Mouse (Mus musculus) heart, embryonic 13.5 days (tissue): ENCODE measurements around the gene Erp29. TPM values are rescaled to one million over a fixed set of nuclear protein-coding genes. Genes with fewer than 3 reads are reported as not detected.
A peak's percentile ranks its signal among the peaks of the same experiment; 100 is the strongest.

Source experiments
- ATAC-seq: fragments of 200-750 bp; cut with Nextera tagmentation; 2 replicates; pipeline ENCODE4 v1.8.0; 2017; ENCODE audit warnings: moderate TSS enrichment; ENCODE audit not compliant: insufficient number of reproducible peaks, low FRiP score, low TSS enrichment; ENCODE audit errors: extremely low read depth
- H3K27ac ChIP-seq: fragments of 300-500 bp; sonication (generic); replicated peaks from 2 replicates; pipeline ENCODE4 v1.5.1; 2015; ENCODE audit warnings: moderate library complexity, mild to moderate bottlenecking, inconsistent platforms
- H3K27me3 ChIP-seq: fragments of 300-500 bp; sonication (generic); replicated peaks from 2 replicates; pipeline ENCODE4 v1.6.1; 2015; ENCODE audit warnings: mild to moderate bottlenecking, inconsistent platforms
- H3K36me3 ChIP-seq: fragments of 300-500 bp; sonication (generic); 2 replicates; pipeline ENCODE4 v1.6.1; 2015; ENCODE audit warnings: mild to moderate bottlenecking, inconsistent platforms
- H3K4me1 ChIP-seq: fragments of 300-500 bp; sonication (generic); 2 replicates; pipeline ENCODE4 v1.6.1; 2015; ENCODE audit warnings: inconsistent platforms
- H3K4me2 ChIP-seq: fragments of 300-500 bp; sonication (generic); 2 replicates; pipeline ENCODE4 v1.6.1; 2015; ENCODE audit warnings: inconsistent platforms, mild to moderate bottlenecking, moderate library complexity
- H3K4me3 ChIP-seq: fragments of 300-500 bp; sonication (generic); 2 replicates; pipeline ENCODE4 v1.5.1; 2015; ENCODE audit warnings: moderate library complexity, mild to moderate bottlenecking, inconsistent platforms
- H3K9ac ChIP-seq: fragments of 300-500 bp; sonication (generic); 2 replicates; pipeline ENCODE4 v1.6.1; 2015; ENCODE audit warnings: inconsistent platforms, mild to moderate bottlenecking, moderate library complexity
- H3K9me3 ChIP-seq: fragments of 300-500 bp; sonication (generic); 2 replicates; pipeline ENCODE4 v1.6.1; 2016; ENCODE audit warnings: inconsistent platforms
- WGBS: fragments of 180-500 bp; shearing (Covaris S2); methylation state at CpG from one replicate; pipeline ENCODE4 v1.1.7; 2015; ENCODE audit warnings: mixed read lengths; 5-methylcytosine and 5-hydroxymethylcytosine counted together
- polyA plus RNA-seq: library from polyadenylated mRNA; unstranded; fragments of >200 nt; fragmentation: Nextera tagmentation; extraction: Ambion mirVana; gene quantifications from 2 replicates; pipeline ENCODE4 v1.2.1, GENCODE M21; 2015

Gene Erp29
- polyA plus RNA-seq, 1 experiment from 2014 or later = 146 TPM

GRCm38 (mm10) chr5:121448450-121448849 is 3.9 kb downstream of the Erp29 start:
- Histone ChIP-seq H3K9ac (no peak overlapping the region), H3K27me3 (no peaks in the 10 kb centered on the region), H3K36me3 (peaks cover 68% of the 10 kb centered on the region), H3K4me3 (no peak overlapping the region), H3K4me2 (no peak overlapping the region), H3K27ac (no peak overlapping the region), H3K9me3 (no peaks in the 10 kb centered on the region), H3K4me1 (peaks cover 26% of the 10 kb centered on the region)
- ATAC-seq = no peak
- WGBS = 91% methylated on average over 3 of the region's 3 CpGs

GRCm38 (mm10) chr5:121444870-121445269 is 7.4 kb downstream of the Erp29 start:
- no peak overlapping the region for H3K9ac ChIP-seq
- no peak for ATAC-seq
- H3K4me1 ChIP-seq = peaks cover 4% of the 10 kb centered on the region; the same call in 1 of the 2 replicates
- no peak overlapping the region for H3K27ac ChIP-seq
- H3K4me3 ChIP-seq = no peak overlapping the region
- H3K4me2 ChIP-seq = no peak overlapping the region
- H3K36me3 ChIP-seq = peaks cover 98% of the 10 kb centered on the region
- no peaks in the 10 kb centered on the region for H3K9me3 ChIP-seq
- no peaks in the 10 kb centered on the region for H3K27me3 ChIP-seq
- 89% methylated on average over 5 of the region's 5 CpGs for WGBS

- Histone ChIP-seq H3K4me2 (no peak overlapping the region), H3K9ac (no peak overlapping the region), H3K36me3 (peaks cover 98% of the 10 kb centered on the region), H3K27me3 (no peaks in the 10 kb centered on the region), H3K4me3 (no peak overlapping the region), H3K4me1 (no peaks in the 10 kb centered on the region), H3K27ac (no peak overlapping the region), H3K9me3 (no peaks in the 10 kb centered on the region)
- no peak for ATAC-seq
- 88% methylated on average over 3 of the region's 3 CpGs for WGBS
Observed at GRCm38 (mm10) chr5:121443548-121443947, 8.8 kb downstream of the Erp29 start.

- Histone ChIP-seq H3K9ac (no peak overlapping the region), H3K4me2 (no peak overlapping the region), H3K4me3 (no peak overlapping the region), H3K4me1 (no peaks in the 10 kb centered on the region), H3K27ac (no peak overlapping the region), H3K27me3 (no peaks in the 10 kb centered on the region), H3K36me3 (peaks cover 97% of the 10 kb centered on the region), H3K9me3 (no peaks in the 10 kb centered on the region)
- WGBS = 92% methylated on average over 11 of the region's 11 CpGs
- no peak for ATAC-seq
Observed at GRCm38 (mm10) chr5:121438756-121439155, 13.6 kb downstream of the Erp29 start.

- H3K4me1 ChIP-seq = no peaks in the 10 kb centered on the region
- no peak overlapping the region for H3K27ac ChIP-seq
- WGBS = 85% methylated on average over 5 of the region's 5 CpGs
- H3K27me3 ChIP-seq = no peaks in the 10 kb centered on the region
- ATAC-seq = no peak
- H3K9ac ChIP-seq = no peak overlapping the region
- H3K4me3 ChIP-seq = no peak overlapping the region
- peaks cover 97% of the 10 kb centered on the region for H3K36me3 ChIP-seq
- H3K4me2 ChIP-seq = no peak overlapping the region
- no peaks in the 10 kb centered on the region for H3K9me3 ChIP-seq
Observed at GRCm38 (mm10) chr5:121438131-121438530, 14.2 kb downstream of the Erp29 start.

- no peaks in the 10 kb centered on the region for H3K4me1 ChIP-seq
- no peak overlapping the region for H3K27ac ChIP-seq
- H3K9me3 ChIP-seq = no peaks in the 10 kb centered on the region
- no peak overlapping the region for H3K4me3 ChIP-seq
- no peak overlapping the region for H3K4me2 ChIP-seq
- ATAC-seq = no peak
- peaks cover 100% of the 10 kb centered on the region for H3K36me3 ChIP-seq
- no peaks in the 10 kb centered on the region for H3K27me3 ChIP-seq
- no peak overlapping the region for H3K9ac ChIP-seq
- 89% methylated on average over 3 of the region's 3 CpGs for WGBS
Observed at GRCm38 (mm10) chr5:121428954-121429353, 23.4 kb downstream of the Erp29 start.

- no peak overlapping the region for H3K4me2 ChIP-seq
- H3K9ac ChIP-seq = no peak overlapping the region
- H3K4me3 ChIP-seq = no peak overlapping the region
- no peak for ATAC-seq
- no peaks in the 10 kb centered on the region for H3K9me3 ChIP-seq
- H3K36me3 ChIP-seq = peaks cover 99% of the 10 kb centered on the region
- no peak overlapping the region for H3K27ac ChIP-seq
- no peaks in the 10 kb centered on the region for H3K4me1 ChIP-seq
- H3K27me3 ChIP-seq = no peaks in the 10 kb centered on the region
- WGBS = 83% methylated on average over 10 of the region's 10 CpGs
Observed at GRCm38 (mm10) chr5:121423297-121423696, 29.0 kb downstream of the Erp29 start.

GRCm38 (mm10) chr5:121422787-121423186 is 29.5 kb downstream of the Erp29 start:
- no peak overlapping the region for H3K4me3 ChIP-seq
- ATAC-seq = no peak
- H3K27me3 ChIP-seq = no peaks in the 10 kb centered on the region
- H3K27ac ChIP-seq = no peak overlapping the region
- H3K4me2 ChIP-seq = no peak overlapping the region
- peaks cover 99% of the 10 kb centered on the region for H3K36me3 ChIP-seq
- H3K9me3 ChIP-seq = no peaks in the 10 kb centered on the region
- no peaks in the 10 kb centered on the region for H3K4me1 ChIP-seq
- 87% methylated on average over 6 of the region's 6 CpGs for WGBS
- H3K9ac ChIP-seq = no peak overlapping the region

- H3K4me3 ChIP-seq = no peak overlapping the region
- no peaks in the 10 kb centered on the region for H3K4me1 ChIP-seq
- H3K4me2 ChIP-seq = no peak overlapping the region
- H3K36me3 ChIP-seq = peaks cover 99% of the 10 kb centered on the region
- H3K27ac ChIP-seq = no peak overlapping the region
- peaks cover 5% of the 10 kb centered on the region; the same call in 1 of the 2 replicates for H3K9me3 ChIP-seq
- H3K9ac ChIP-seq = no peak overlapping the region
- 92% methylated on average over 9 of the region's 9 CpGs for WGBS
- no peak for ATAC-seq
- H3K27me3 ChIP-seq = no peaks in the 10 kb centered on the region
Observed at GRCm38 (mm10) chr5:121420721-121421120, 31.6 kb downstream of the Erp29 start.

GRCm38 (mm10) chr5:121410975-121411374 is 41.3 kb downstream of the Erp29 start:
- H3K27me3 ChIP-seq = no peaks in the 10 kb centered on the region
- H3K9me3 ChIP-seq = no peaks in the 10 kb centered on the region
- no peak overlapping the region for H3K4me3 ChIP-seq
- no peak overlapping the region for H3K27ac ChIP-seq
- H3K9ac ChIP-seq = no peak overlapping the region
- 94% methylated on average over 4 of the region's 4 CpGs for WGBS
- H3K36me3 ChIP-seq = peaks cover 96% of the 10 kb centered on the region
- H3K4me2 ChIP-seq = no peak overlapping the region
- no peak for ATAC-seq
- no peaks in the 10 kb centered on the region for H3K4me1 ChIP-seq

GRCm38 (mm10) chr5:121407856-121408255 is 44.5 kb downstream of the Erp29 start:
- 92% methylated on average over 8 of the region's 8 CpGs for WGBS
- no peak overlapping the region for H3K4me3 ChIP-seq
- H3K4me1 ChIP-seq = peaks cover 19% of the 10 kb centered on the region
- no peaks in the 10 kb centered on the region for H3K27me3 ChIP-seq
- H3K27ac ChIP-seq = no peak overlapping the region
- no peak overlapping the region for H3K4me2 ChIP-seq
- no peaks in the 10 kb centered on the region for H3K9me3 ChIP-seq
- no peak for ATAC-seq
- 0 out of 2 replicates have a peak overlapping the region, but pooled peaks have one; percentile 33 for H3K9ac ChIP-seq
- peaks cover 75% of the 10 kb centered on the region for H3K36me3 ChIP-seq

GRCm38 (mm10) chr5:121400849-121401248 is 51.5 kb downstream of the Erp29 start:
- H3K27me3 ChIP-seq = no peaks in the 10 kb centered on the region
- WGBS = 71% methylated on average over 5 of the region's 5 CpGs
- no peak for ATAC-seq
- no peak overlapping the region for H3K27ac ChIP-seq
- peaks cover 17% of the 10 kb centered on the region for H3K36me3 ChIP-seq
- no peak overlapping the region for H3K9ac ChIP-seq
- H3K4me3 ChIP-seq = no peak overlapping the region
- peaks cover 47% of the 10 kb centered on the region for H3K4me1 ChIP-seq
- no peak overlapping the region for H3K4me2 ChIP-seq
- no peaks in the 10 kb centered on the region for H3K9me3 ChIP-seq
